Mouse (Mus musculus) C2C12 (cell line): ENCODE data around the gene Smarcal1. TPM values are rescaled to one million over a fixed set of nuclear protein-coding genes. Genes with fewer than 3 reads are reported as not detected.

Experiments
- H3K27me3 ChIP-seq: one replicate; pipeline ENCODE4 v1.6.1; 2011; ENCODE audit not compliant: control insufficient read depth, insufficient read depth, insufficient read length
- H3K36me3 ChIP-seq: one replicate; pipeline ENCODE4 v1.6.1; 2011; ENCODE audit not compliant: control insufficient read depth, insufficient read depth
- H3K4me3 ChIP-seq: one replicate; pipeline ENCODE4 v1.5.1; 2011; ENCODE audit warnings: mild to moderate bottlenecking, control low read depth; ENCODE audit not compliant: poor library complexity, insufficient read depth, severe bottlenecking
- H3K79me2 ChIP-seq: one replicate; pipeline ENCODE4 v1.6.1; 2011; ENCODE audit not compliant: control insufficient read depth, insufficient read depth
- H3K79me3 ChIP-seq: one replicate; pipeline ENCODE4 v1.6.1; 2011; ENCODE audit warnings: low read depth, control low read depth
- H3ac ChIP-seq: one replicate; pipeline ENCODE3; 2011; ENCODE audit warnings: low read depth; ENCODE audit not compliant: control insufficient read depth, insufficient read length
- CEBPB ChIP-seq: IDR thresholded peaks from one replicate; pipeline ENCODE4 v1.6.1; 2011; ENCODE audit warnings: low read depth, mild to moderate bottlenecking, control low read depth, moderate library complexity
- CTCF ChIP-seq: IDR thresholded peaks from one replicate; pipeline ENCODE4 v1.5.1; 2011; ENCODE audit not compliant: control insufficient read depth, insufficient read depth, insufficient read length
- FOSL1 ChIP-seq: IDR thresholded peaks from one replicate; pipeline ENCODE4 v1.8.0; 2011; ENCODE audit warnings: mild to moderate bottlenecking, low read length; ENCODE audit not compliant: poor library complexity, insufficient read depth, severe bottlenecking
- MAX ChIP-seq: IDR thresholded peaks from one replicate; pipeline ENCODE4 v1.6.1; 2011; ENCODE audit warnings: mild to moderate bottlenecking, control low read depth
- MYOD1 ChIP-seq: IDR thresholded peaks from one replicate; pipeline ENCODE4 v1.6.1; 2011; ENCODE audit warnings: low read depth; ENCODE audit not compliant: control insufficient read depth, insufficient read length
- MYOG ChIP-seq: IDR thresholded peaks from one replicate; pipeline ENCODE4 v1.6.1; 2011; ENCODE audit not compliant: control insufficient read depth, insufficient read length; ENCODE audit errors: extremely low read depth
- USF1 ChIP-seq: IDR thresholded peaks from one replicate; pipeline ENCODE4 v1.6.1; 2011; ENCODE audit warnings: low read depth, mild to moderate bottlenecking, control low read depth, moderate library complexity
- polyA plus RNA-seq: library from polyadenylated mRNA; unstranded; fragments of >200 nt; fragmentation: generic; extraction: Trizol; gene quantifications from one replicate; pipeline ENCODE4 v1.2.1, GENCODE M21; 2012; ENCODE audit warnings: missing spikeins

Smarcal1 gene
- polyA plus RNA-seq, 1 experiment, result 15.3 TPM

- H3K36me3 ChIP-seq, result peaks cover 9% of the 10 kb centered on the region
Measured at GRCm38 (mm10) chr1:72635221-72635620, 52.2 kb downstream of the Smarcal1 start.

DNA sequence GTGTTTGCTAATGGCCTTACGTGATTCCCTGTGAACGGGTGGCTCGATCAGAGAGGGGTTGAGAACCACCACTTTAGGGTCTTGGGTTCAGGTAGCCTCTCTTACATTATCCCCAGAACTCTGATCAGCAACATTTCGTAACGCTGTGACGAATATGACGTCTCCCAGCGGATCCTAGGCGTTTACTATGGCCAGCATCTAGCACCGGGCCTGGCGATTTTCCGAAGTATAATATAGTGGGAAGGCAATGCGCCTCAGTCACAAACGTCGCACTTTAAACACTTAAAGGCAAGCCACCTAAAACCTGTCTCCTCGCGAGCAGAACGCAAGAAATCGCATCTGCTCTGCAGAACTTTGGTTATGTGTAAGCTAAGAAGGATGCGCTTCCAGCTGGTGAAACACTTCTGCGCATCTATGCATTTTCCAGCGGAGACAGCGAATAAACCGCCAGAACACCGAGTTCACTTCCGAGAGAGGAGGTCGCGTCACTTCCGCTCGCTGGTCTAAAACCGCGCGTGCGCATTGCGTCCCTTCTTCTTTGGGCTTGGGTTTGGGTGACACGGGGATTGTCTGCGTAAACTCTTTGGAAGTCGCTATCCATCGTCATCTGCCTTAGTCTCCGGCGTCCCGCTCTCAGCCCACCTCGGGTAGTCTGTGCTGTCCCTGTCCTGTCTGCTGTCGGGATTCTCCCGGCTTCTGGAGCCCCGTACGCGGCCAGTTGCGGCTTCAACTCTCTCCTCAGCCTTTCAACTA lies 57.8 kb downstream of the Smarcal1 start:
- TF ChIP-seq USF1 (no peak), MYOD1 (no peak), CEBPB (no peak), MYOG (no peak)
- H3K79me3 ChIP-seq, result no peaks in the 10 kb centered on the region
- no peaks in the 10 kb centered on the region for H3K27me3 ChIP-seq
- no peaks in the 10 kb centered on the region for H3K79me2 ChIP-seq
- H3K36me3 ChIP-seq, result no peaks in the 10 kb centered on the region
- H3ac ChIP-seq, result no peak overlapping the region
- H3K4me3 ChIP-seq, result no peak overlapping the region

More at GRCm38 (mm10) chr1:72635221-72635620, 52.2 kb downstream of the Smarcal1 start:
- H3K79me2 ChIP-seq, result no peaks in the 10 kb centered on the region
- no peak overlapping the region for H3K4me3 ChIP-seq
- TF ChIP-seq USF1 (no peak), MYOD1 (no peak), FOSL1 (no peak), CTCF (no peak), MAX (no peak), MYOG (no peak), CEBPB (no peak)
- H3K79me3 ChIP-seq, result no peaks in the 10 kb centered on the region
- H3ac ChIP-seq, result no peak overlapping the region
- no peaks in the 10 kb centered on the region for H3K27me3 ChIP-seq

DNA sequence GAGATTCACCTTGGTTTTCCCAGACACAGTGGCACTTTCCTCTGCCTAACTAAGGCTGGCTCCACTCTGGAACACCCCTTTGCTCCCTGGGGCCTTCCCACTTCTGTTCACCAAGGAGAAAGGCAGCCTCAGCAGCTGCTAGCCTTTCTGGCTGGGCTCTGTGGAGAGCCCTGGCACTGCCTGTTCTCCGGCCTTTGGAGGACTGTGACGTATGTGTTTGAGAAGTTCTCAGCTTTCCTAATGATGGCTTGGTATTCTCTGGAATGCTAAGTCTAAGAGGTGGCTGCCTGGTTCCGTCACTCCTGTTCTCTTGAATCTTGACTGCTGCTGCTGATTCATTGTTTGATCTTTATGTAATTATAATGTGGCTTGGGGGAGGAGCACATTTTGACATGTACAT lies 90.0 kb downstream of the Smarcal1 start:
- Histone ChIP-seq H3K79me2 (no peaks in the 10 kb centered on the region), H3ac (no peak overlapping the region), H3K4me3 (no peak overlapping the region), H3K36me3 (no peaks in the 10 kb centered on the region), H3K79me3 (no peaks in the 10 kb centered on the region), H3K27me3 (no peaks in the 10 kb centered on the region)
- TF ChIP-seq FOSL1 (no peak), MYOD1 (no peak), CEBPB (no peak), CTCF (no peak), USF1 (no peak), MYOG (no peak), MAX (no peak)

Other genes starting within 250 kb of the Smarcal1 start
- 0.02 TPM for gene March4, start 46.3 kb upstream of the Smarcal1 start, polyA plus RNA-seq
- not detected for gene Ankar, start 117.3 kb downstream of the Smarcal1 start, polyA plus RNA-seq
- gene Rpl37a, start 128.0 kb downstream of the Smarcal1 start, polyA plus RNA-seq, result 3,206 TPM
- 222 TPM for gene Igfbp2, start 241.3 kb downstream of the Smarcal1 start, polyA plus RNA-seq